Mouse (Mus musculus): ENCODE measurements around the gene Zfp131. TPM values are rescaled to one million over a fixed set of nuclear protein-coding genes. Genes with fewer than 3 reads are reported as not detected.

The Zfp131 gene
- total and polyA plus RNA-seq, 3 experiments, result 20.0 to 59.1 (median 43.7) TPM

DNA sequence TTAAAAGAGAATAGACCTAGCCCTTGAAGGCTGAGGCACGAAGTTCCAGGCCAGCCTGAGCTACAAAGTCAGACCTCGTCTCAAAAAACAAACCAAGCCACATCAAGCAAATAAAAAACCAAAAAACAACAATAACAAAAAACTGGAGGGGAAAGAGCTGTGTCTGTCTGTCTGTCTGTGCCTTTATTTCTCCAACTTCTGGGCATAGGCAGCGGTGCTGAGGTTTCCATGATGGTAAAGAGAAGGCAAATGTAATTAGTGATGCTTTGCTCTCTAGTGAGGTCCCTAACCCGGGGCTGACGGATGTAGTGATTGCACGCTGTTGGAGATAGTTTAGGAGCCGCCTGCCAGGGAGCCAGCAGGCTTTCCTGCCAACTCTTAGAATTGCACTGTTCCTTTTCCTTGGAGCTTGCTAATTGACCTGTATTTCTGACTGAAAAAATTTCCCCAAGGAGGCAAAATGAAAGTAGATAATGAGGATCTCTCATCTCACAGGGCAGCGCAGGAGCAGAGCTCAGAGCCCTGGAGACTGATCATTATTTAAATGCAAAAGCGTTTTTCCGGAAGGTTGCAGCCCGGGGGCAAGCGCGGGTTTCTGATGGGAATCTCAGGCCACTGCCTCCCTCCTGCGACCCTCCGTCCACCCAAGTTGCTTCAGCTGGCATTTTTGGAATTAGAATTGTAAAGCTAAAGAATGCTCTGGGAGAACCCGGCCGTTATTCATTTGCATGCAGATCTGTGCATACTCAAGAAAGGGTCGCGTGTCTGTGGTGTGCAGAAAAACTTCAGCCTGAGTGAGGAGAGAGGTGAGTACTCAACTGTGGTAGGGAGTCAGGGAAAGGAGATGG, 49.1 kb downstream of the Zfp131 start:
- no peaks in the 10 kb centered on the region for H3K9me3 ChIP-seq (replicated peaks)
- TF ChIP-seq POLR2AphosphoS5 (IDR thresholded peaks at IDR 0.05; ENCODE audit: insufficient replicate concordance, low read depth, low read length), result no peak
- no peak for DNase-seq (ENCODE audit: low spot score)
- no peak overlapping the region; the same call in 1 of the 2 replicates for H3K4me3 ChIP-seq (ENCODE audit: low read depth, low read length)
- peaks cover 15% of the 10 kb centered on the region for H3K4me1 ChIP-seq (ENCODE audit: insufficient read depth, low read depth, low read length)
- H3K27me3 ChIP-seq (ENCODE audit: insufficient read depth, low read length), result peaks cover 12% of the 10 kb centered on the region
- H3K36me3 ChIP-seq (replicated peaks), result no peaks in the 10 kb centered on the region
- ATAC-seq (ENCODE audit: extremely low read depth, insufficient number of reproducible peaks, low FRiP score, poor library complexity, severe bottlenecking), result no peak

DNA sequence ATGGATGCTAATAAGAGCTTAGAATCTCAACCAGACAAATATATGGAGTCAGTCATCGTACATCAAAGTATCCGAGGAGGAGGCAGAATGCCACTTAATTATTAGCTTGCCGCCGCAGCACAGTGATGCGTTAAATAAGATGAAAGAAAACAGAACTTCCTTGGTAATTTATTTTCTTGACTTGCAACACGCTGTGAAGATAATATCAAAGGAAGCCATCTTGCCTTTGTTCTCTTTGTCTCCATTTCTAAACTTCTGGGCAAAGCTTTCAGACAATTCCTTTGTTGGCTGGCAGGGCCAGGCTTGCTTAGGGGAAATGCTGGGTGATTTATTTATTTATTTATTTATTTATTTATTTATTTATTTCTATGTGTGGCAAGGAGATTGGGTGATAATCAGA, 59.2 kb downstream of the Zfp131 start:
- no peak overlapping the region for H3K4me3 ChIP-seq (ENCODE audit: low read depth, low read length)
- no peaks in the 10 kb centered on the region for H3K36me3 ChIP-seq (replicated peaks)
- DNase-seq (ENCODE audit: low spot score) (no peak), ATAC-seq (ENCODE audit: extremely low read depth, insufficient number of reproducible peaks, low FRiP score, poor library complexity, severe bottlenecking) (no peak)
- peaks cover 18% of the 10 kb centered on the region for H3K27me3 ChIP-seq (ENCODE audit: insufficient read depth, low read length)
- no peak for TF ChIP-seq CTCF (IDR thresholded peaks at IDR 0.05; ENCODE audit: low read depth, low read length)
- no peak for TF ChIP-seq TAL1 (conservative IDR thresholded peaks at IDR 0.05; ENCODE audit: low read depth, low read length)
- TF ChIP-seq POLR2AphosphoS5 (IDR thresholded peaks at IDR 0.05; ENCODE audit: insufficient replicate concordance, low read depth, low read length), result no peak
- TF ChIP-seq GATA2 (IDR thresholded peaks at IDR 0.05; ENCODE audit: borderline replicate concordance, low read depth, low read length), result no peak
- TF ChIP-seq GATA1 (IDR thresholded peaks at IDR 0.05; ENCODE audit: borderline replicate concordance, low read length), result no peak
- H3K9me3 ChIP-seq (replicated peaks), result no peaks in the 10 kb centered on the region
- no peaks in the 10 kb centered on the region for H3K4me1 ChIP-seq (ENCODE audit: insufficient read depth, low read depth, low read length)

DNA sequence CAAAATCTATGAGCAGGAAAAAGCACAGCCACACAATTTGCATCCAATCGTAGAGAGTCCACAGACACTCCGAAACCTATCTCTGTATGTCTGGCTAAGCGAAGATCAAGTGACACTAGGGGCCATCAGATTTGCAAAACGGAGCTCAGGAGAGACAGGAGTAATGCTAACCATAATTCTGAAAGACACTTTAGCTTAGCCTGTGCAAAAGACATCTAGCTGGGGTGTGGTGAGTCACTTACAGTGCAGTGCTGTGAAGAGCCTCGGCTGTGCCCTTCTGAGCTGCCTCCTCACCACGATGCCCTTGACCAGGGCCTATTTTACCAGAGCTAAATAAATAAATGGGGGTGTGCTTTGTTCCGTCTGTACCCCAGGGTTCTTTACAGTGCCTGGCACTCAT, 61.3 kb downstream of the Zfp131 start:
- H3K9me3 ChIP-seq (replicated peaks), result no peaks in the 10 kb centered on the region
- DNase-seq (ENCODE audit: low spot score) (no peak), ATAC-seq (ENCODE audit: extremely low read depth, insufficient number of reproducible peaks, low FRiP score, poor library complexity, severe bottlenecking) (no peak)
- H3K27me3 ChIP-seq (ENCODE audit: insufficient read depth, low read length), result peaks cover 18% of the 10 kb centered on the region
- H3K4me1 ChIP-seq (ENCODE audit: insufficient read depth, low read depth, low read length), result no peaks in the 10 kb centered on the region
- H3K4me3 ChIP-seq (ENCODE audit: low read depth, low read length), result no peak overlapping the region
- no peaks in the 10 kb centered on the region for H3K36me3 ChIP-seq (replicated peaks)
- TF ChIP-seq POLR2AphosphoS5 (IDR thresholded peaks at IDR 0.05; ENCODE audit: insufficient replicate concordance, low read depth, low read length) (no peak), GATA1 (IDR thresholded peaks at IDR 0.05; ENCODE audit: borderline replicate concordance, low read length) (no peak), TAL1 (conservative IDR thresholded peaks at IDR 0.05; ENCODE audit: low read depth, low read length) (no peak), CTCF (IDR thresholded peaks at IDR 0.05; ENCODE audit: low read depth, low read length) (no peak), GATA2 (IDR thresholded peaks at IDR 0.05; ENCODE audit: borderline replicate concordance, low read depth, low read length) (no peak)

DNA sequence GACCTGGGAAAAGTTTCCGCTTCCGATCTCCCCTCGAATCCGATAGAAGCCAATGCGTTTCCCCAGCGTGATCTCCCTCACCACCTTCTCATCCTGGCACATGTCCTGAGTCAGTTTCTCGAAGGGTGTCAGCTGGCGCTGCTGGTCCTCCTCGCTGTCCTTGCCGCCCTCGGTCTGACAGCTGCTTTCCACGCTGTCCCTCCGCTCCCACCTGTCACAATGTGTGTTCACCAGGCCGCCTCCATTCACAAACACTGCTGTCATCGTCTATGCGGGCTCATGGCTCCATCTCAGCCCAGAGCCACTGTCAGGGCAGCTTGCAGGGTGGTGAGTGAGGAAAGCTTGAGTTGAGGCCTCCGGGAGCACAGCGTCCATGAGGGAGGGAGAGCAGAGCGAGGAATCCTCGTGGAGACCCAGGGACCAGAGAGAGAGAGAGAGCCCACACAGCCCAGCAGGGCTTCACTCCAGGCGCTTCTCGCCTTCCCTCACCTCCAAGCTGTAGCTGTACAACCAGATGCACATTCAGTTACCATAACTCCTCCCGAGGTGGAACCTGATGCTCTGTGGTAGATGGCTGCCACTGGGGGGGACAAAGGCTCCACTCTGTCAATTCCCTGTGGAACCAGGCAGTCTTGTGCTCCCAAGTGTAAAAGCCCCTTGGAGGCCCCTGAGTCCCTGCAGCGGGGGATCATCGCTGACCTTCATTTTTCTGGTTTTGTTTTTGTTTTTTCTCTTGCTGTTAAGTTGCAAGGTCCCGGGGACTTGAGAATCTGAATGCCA, 62.9 kb downstream of the Zfp131 start:
- TF ChIP-seq GATA2 (IDR thresholded peaks at IDR 0.05; ENCODE audit: borderline replicate concordance, low read depth, low read length) (no peak), CTCF (IDR thresholded peaks at IDR 0.05; ENCODE audit: low read depth, low read length) (no peak)
- H3K9me3 ChIP-seq (replicated peaks), result no peaks in the 10 kb centered on the region
- peaks cover 19% of the 10 kb centered on the region for H3K27me3 ChIP-seq (ENCODE audit: insufficient read depth, low read length)
- DNase-seq (ENCODE audit: low spot score), result no peak
- H3K4me1 ChIP-seq (ENCODE audit: insufficient read depth, low read depth, low read length), result no peaks in the 10 kb centered on the region
- no peak for ATAC-seq (ENCODE audit: extremely low read depth, insufficient number of reproducible peaks, low FRiP score, poor library complexity, severe bottlenecking)
- no peaks in the 10 kb centered on the region for H3K36me3 ChIP-seq (replicated peaks)
- H3K4me3 ChIP-seq (ENCODE audit: low read depth, low read length), result no peak overlapping the region

DNA sequence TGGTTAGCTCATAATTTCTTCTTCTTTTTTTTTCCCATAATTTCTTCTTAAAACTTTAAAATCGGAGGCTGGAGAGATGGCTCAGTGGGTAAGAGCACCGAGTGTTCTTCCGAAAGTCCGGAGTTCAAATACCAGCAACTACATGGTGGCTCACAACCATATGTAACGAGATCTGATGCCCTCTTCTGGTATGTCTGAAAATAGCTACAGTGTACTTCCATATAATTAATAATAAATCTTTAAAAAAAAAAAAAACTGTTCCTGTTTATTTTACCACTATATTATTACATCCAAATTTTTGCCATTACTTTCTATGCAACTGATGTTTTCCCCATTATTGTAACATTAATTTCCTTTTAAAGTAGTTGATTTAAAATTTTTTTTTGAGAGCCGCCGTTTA, 66.1 kb downstream of the Zfp131 start:
- no peak for ATAC-seq (ENCODE audit: extremely low read depth, insufficient number of reproducible peaks, low FRiP score, poor library complexity, severe bottlenecking)
- DNase-seq (ENCODE audit: low spot score), result no peak

DNA sequence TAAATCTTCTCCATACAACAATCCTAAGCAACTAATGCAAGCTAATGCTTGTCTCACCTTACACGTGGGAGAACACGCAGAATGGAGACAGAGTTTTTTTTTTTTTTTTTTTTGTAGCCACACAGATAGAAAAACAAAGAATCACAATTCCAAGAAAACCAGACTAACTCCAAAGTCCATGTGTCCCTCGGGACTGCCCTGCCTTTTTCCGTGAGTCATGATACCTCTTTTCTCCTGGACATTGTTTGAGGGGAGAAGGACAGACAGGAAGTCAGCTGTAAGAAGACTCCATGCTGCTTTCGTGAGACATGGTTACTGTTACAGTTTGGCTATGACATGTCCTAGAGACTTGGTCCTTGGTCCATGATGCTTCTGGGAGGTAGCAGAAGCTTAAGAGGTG, 67.3 kb downstream of the Zfp131 start:
- Histone ChIP-seq H3K4me3 (ENCODE audit: low read depth, low read length) (no peak overlapping the region), H3K36me3 (replicated peaks) (no peaks in the 10 kb centered on the region), H3K27me3 (ENCODE audit: insufficient read depth, low read length) (peaks cover 26% of the 10 kb centered on the region), H3K9me3 (replicated peaks) (no peaks in the 10 kb centered on the region), H3K4me1 (ENCODE audit: insufficient read depth, low read depth, low read length) (no peaks in the 10 kb centered on the region)
- DNase-seq (ENCODE audit: low spot score) (no peak), ATAC-seq (ENCODE audit: extremely low read depth, insufficient number of reproducible peaks, low FRiP score, poor library complexity, severe bottlenecking) (no peak)
- TF ChIP-seq TAL1 (conservative IDR thresholded peaks at IDR 0.05; ENCODE audit: low read depth, low read length) (no peak), POLR2AphosphoS5 (IDR thresholded peaks at IDR 0.05; ENCODE audit: insufficient replicate concordance, low read depth, low read length) (no peak), CTCF (IDR thresholded peaks at IDR 0.05; ENCODE audit: low read depth, low read length) (no peak), GATA1 (IDR thresholded peaks at IDR 0.05; ENCODE audit: borderline replicate concordance, low read length) (no peak), GATA2 (IDR thresholded peaks at IDR 0.05; ENCODE audit: borderline replicate concordance, low read depth, low read length) (no peak)

More for the DNA sequence above, 66.1 kb downstream of the Zfp131 start:
- Histone ChIP-seq H3K36me3 (replicated peaks) (no peaks in the 10 kb centered on the region), H3K27me3 (ENCODE audit: insufficient read depth, low read length) (peaks cover 28% of the 10 kb centered on the region), H3K4me3 (ENCODE audit: low read depth, low read length) (no peak overlapping the region), H3K9me3 (replicated peaks) (no peaks in the 10 kb centered on the region), H3K4me1 (ENCODE audit: insufficient read depth, low read depth, low read length) (no peaks in the 10 kb centered on the region)
- no peak for TF ChIP-seq GATA2 (IDR thresholded peaks at IDR 0.05; ENCODE audit: borderline replicate concordance, low read depth, low read length)
- TF ChIP-seq GATA1 (IDR thresholded peaks at IDR 0.05; ENCODE audit: borderline replicate concordance, low read length), result no peak
- no peak for TF ChIP-seq TAL1 (conservative IDR thresholded peaks at IDR 0.05; ENCODE audit: low read depth, low read length)
- no peak for TF ChIP-seq CTCF (IDR thresholded peaks at IDR 0.05; ENCODE audit: low read depth, low read length)
- no peak for TF ChIP-seq POLR2AphosphoS5 (IDR thresholded peaks at IDR 0.05; ENCODE audit: insufficient replicate concordance, low read depth, low read length)

All from G1E (cell line).